Mouse (Mus musculus) ZHBTc4 (cell line): ENCODE measurements around the gene Cul5.

Experiments used
- DNase-seq: peaks from one replicate; pipeline ENCODE4 v3.0.0-alpha.2; 2011; ENCODE audit warnings: low read depth, low spot score

The Cul5 gene

DNA sequence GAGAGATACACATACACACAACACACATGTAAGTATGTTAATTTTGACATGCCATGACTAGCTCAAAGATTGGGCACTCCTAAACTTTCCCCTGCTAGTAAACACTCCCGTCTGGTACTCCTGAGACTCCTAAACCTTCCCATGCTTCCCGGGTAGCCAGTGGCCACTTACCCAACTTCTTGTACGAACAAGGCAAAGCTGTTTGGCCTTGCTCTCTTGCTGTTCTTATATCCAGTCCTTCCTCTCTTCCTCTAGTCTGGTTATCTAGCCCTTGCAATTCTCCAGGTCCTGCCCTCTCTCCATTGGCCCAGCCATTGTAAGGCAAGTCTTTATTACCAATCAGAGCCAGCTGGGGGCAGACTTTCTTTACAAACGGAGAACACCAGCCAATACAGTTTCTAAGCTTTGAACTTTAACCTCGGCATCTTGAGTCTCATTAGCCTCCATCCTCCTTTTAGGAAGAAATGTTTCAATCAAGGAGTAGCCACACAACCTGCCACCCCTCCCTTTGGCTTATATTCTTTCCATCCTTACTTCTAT is at the start of gene Cul5:
Gene Cul5, minus strand, starts transcription at position 335 of the 540 bp plus-strand sequence.
- DNase-seq = peak; percentile 92

DNA sequence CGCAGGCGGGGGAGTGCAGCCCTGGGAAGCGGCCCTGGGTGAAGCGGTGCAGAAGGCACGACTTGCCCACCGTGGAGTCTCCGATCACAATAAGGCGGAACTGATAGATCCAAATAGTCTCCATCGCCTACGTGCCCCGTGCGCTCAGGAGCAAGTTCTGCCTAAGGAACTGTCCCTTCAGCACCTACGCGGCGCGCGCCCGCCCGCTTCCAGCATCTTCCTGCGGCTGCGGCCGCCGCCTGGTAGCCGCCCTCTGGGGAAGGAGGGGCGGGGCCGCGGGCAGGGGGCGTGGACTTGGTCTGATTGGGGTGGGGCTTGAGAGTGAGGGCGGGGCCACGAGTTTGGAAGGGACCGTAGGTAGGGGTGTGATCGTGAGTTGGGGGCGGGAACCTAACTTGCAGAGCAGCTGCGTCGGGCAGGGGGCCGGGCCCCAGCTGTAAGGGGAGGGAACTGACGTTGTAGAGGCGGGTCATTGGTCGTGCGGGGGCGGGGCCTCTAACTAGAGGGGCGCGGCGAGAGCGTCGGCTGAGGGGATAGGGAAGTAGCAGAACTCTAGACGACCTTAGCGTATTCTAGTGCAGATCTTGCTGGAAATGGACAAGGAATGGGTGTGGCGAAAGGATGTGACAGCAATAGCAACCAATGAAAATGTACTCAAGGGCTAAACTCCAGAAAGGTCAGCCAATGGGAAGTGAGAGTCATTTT is 36.3 kb upstream of the Cul5 start, which contains the start of gene Rab39:
Gene Rab39, minus strand, starts transcription at position 241 of the 705 bp plus-strand sequence.
- peak; percentile 99 for DNase-seq

DNA sequence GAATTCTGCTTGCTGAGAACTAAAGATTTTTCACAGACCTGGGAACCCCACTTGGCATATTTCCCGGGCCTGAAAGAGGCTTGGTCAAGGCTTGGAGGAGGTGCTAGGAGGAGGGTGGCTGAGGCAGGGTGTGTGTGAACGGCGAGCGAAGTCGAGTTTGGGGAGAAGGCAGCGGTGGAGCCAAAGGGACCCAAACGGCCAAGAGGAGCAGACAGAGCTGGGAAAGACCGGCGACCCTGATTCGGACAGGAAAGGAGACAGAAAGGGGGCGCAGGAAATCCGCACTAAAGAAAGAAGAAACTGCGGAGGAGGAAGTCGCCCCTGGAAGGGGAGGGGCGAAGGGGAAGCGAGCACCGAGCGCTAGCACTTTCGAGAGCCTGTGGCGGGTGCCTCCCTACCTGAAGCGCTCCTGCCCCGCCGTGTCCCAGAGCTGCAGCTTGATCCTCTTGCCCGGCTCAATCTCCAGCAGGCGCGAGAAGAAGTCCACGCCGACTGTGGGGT is 35.7 kb upstream of the Cul5 start:
- DNase-seq = peak; percentile 91

DNA sequence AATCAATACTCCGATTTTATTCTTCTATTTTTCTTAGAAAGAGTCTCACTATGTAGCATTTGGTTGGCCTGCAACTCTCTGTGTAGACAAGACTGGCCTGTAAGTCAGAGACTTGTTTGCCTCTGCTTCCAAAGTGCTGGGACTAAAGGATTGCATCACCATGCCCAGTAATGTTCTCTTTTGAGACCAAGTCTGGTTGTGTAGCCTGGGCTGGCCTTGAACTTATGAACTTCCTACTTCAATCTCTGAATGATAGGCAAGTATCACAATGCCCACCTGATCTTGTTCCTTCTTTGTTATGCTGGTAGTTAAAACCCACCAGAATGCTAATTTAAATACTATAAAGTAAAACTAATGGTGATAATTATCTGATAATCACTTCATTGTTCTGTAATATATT is 33.2 kb upstream of the Cul5 start:
- DNase-seq = peak; percentile 17

DNA sequence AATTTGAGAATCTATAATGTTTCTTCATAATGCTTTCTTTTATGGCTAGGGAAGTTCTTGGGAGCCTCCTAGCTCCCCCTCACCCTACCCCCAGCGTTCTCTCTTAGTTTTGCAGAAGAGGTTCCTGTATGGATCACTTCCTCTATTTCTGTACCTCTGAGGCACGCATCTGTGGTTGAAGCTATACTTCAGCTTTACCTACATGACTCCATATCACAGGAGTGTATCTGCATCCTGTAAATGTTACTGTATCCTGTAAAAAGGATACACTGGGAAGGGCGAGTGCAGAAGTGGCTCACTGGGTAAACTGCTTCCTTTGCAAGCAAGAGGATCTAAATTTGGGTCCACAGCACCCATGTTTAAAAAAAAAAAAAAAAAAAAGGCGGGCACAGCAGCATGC is 30.7 kb upstream of the Cul5 start:
- DNase-seq = no peak

DNA sequence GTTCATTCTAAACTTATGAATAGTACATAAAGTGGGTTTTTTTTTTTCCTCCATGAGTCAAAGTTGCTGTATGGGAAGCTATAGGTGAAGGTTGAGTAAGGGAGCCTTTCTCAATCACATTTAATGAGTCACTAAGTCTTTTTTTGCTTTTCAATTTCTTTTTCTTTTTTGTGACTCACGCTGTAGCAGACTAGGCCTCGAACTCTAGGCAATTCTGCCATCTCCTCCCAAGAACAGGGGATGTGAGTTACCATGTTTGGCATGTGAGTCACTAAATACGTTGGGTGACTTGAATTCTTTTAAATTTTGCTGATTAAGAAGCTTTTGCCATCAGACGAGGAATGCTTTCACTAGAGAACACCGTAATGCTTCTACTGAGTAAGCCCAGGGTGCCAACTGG is 26.0 kb upstream of the Cul5 start:
- DNase-seq = no peak

DNA sequence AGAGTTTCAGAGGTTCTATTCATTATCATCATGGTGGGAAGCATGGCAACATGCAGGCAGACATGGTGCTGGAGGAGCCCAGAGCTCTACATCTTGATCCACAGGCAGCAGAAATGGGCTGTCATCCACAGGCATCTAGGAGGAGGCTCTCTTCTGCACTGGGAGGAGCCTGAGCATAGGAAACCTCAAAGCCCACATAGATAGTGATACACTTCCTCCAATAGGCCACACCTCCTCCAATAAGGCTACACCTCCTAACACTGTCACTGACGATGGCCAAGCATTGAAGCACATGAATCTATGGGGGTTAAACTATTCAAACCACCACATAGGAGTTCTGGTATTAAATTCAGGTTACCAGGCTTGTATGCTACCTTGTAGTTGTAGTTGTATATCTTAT is 23.9 kb upstream of the Cul5 start:
- peak; percentile 21 for DNase-seq

DNA sequence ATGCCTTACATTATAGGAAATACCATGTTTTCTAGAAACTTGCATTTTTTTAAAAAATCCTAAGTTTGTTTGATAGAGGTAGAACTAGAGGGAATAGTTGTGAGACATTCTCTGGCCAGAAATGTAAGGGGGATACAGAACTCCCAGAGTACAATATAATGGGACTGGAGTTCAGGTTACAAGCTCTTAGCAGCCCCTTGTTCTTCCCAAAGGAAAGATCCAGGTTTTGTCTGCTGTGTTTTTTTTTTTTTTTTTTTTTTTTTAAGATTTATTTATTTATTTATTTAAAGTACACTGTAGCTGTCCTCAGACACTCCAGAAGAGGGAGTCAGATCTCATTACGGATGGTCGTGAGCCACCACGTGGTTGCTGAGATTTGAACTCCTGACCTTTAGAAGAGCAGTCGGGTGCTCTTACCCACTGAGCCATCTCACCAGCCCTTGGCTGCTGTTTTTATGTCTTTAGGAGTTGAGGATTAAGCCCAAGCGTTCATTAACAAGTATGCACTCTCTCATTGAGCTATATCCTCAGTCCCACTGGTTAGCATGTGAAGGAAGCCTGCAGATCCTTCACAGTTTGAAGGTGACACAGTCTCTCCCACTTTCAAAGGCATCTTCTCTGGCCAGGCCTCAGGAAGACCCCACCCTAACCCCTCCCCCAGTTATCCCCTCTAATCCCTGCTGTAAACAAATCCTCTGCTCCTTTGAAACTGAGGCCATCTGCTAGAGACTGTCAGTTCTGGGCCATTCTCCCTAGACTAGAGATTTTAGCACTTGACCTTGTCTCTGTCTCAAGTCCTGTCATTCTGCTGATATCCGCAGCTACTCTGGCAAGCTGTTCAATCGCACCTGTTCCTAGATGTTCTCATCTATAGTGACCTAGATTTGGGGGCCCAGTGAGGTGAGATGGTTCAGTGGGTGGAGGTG is 22.2 kb upstream of the Cul5 start:
- DNase-seq = peak; percentile 82

DNA sequence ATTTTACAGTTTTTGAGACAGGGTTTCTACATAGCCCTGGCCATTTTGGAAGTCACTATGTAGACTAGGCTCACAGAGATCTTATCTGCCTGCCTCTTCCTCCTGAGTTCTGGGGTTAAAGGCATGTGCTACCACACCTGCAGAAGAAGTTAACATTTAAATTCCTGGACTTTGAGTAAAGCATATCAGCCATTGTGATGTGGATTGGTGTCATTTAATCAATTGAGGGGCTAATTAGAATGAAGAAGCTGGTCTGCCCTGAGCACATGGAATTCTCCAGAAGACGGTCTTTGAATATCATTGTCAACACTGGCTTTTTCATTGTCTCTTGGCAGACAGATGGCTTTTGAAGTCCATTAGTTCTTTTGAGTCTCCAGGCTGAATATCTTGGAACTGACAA is 11.0 kb upstream of the Cul5 start:
- peak; percentile 86 for DNase-seq

DNA sequence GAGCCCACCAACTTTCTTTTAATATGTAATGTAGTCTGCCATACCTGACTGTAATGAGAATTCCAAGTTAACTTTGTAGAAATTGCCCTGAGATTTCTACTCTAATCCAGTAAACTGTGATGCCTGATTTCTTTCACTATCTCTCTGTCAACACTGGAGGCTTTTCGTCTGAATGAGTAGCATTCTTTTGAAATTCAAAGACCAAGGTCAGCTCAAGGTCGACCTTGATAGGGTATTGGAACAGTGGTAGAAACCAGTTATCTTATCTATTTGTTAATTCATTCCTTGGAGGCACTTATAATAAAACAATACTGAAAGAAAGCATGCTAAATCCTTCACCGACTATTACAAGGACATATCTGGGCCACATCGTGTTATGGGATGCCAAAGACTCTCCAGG is 7.1 kb upstream of the Cul5 start:
- DNase-seq = peak; percentile 77

DNA sequence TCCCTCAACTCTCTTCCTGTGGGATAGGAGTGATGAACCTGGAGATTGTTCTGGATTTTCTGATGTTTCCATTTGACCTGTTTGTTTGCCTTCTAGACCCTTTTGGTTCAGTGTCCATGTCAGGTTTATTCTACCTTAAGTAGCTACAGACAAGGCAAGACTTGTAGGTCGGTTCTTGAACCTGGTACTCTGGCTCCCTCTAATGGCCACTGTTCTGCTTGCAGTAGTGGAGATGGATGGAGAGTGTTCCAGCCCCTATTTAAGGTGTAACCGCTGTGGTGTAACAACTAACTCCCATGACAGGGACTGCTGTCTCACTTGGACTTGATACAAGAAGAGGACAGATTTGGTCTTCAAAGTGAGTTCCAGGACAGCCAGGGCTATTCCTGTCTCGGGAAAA is 3.8 kb upstream of the Cul5 start:
- peak; percentile 94 for DNase-seq

DNA sequence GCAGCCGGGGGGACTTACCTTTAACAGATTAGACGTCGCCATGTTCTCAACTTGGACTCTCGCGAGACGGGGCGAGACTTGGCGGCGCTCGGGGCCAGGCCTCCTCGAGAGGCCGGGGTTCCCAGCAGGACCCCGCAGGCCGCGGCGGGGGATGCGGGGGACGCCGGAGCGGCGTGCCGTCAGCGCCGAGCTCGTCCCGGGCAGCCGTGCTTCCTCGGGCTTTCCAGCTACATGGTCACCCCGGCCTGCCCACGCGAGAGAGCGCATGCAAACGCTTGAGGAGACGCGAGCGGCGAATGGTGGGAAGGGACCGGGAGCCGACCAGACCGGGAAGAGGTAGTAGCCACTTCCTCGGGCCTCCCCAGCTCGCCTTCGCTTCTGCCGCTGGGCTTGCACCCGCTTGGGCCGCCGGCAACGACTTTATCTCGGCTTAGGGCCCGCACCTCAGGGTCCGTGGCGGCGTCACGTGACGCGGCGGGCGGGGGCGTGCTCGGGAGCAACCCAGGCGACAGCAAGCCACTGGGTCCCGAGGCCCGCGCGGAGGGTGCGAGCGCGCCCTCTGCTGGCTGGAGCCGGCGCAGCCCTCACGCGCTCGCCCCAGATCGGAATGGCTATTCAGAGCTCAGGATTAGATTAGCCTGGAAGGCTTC is 2.7 kb downstream of the Cul5 start:
- peak; percentile 97 for DNase-seq

DNA sequence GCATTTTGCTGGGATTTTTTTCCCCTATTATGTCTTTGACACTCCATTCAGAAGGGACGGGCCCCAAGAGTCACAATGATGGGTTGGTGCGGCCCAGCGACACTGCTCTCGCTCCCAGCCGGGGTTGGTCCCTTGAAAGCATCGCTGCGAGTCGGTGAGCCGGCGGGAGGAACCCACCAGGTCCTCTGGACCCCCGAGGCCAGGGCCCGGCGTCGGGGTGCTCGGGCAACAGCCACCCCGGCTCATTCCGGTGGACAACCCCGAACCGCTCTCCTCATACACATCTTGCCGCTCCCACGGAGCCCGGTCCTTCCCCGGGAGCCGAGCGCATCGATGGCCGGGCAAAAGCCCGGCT is 3.2 kb downstream of the Cul5 start:
- DNase-seq = no peak

DNA sequence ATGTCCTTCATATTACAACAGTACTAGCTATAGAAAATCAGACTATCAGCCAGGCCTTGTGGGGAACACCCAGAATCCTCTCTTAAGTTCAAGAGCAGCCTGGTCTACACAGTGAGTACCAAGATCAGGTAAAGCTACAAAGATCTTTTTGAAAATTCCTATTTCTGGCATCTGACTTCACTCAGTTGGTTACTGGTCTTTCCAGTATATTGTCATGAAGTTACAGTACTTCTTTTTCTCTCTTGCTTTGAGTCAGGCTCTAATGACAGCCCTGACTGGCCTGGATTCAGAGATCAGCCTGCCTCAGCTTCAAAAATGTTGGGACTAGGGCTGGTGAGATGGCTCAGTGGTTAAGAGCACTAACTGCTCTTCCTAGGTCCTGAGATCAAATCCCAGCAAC is 4.4 kb downstream of the Cul5 start:
- no peak for DNase-seq

DNA sequence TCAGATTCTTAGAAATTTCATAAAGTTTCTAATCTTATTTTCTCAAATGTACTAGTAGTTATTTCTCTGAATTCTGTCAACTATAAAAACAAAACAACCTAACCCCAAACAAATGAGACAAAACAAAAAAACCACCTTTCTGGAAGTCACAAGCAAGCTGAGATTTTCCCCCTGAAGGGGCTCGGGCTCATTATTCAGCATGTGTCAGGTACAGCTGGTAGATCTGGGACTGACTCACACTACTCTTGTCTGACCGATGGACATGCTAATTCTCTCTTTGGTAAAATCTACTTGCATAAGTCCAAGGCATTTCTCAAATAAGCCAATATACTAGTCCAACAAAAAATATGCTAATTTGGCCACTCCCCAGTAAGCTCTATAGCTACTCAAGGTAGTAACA is 5.0 kb downstream of the Cul5 start:
- DNase-seq = no peak

DNA sequence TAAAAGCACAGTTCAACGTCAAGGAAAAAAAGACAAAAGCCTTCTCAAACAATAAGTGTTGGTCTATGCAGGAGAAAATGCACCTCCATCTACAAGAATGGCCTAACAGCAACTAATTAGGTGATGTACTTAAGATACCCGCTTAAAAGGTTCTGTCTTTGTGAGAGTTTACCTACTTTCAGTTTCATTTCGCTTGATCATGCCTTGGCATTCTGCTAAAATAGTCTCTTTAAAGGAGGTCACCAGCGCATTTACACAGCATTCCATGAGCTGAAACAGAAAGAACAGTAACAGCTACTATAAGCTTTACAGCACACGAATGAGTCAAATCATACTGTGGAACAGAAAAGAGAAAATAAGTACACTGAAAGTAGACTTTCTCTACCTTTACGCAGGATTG is 35.0 kb downstream of the Cul5 start:
- no peak for DNase-seq

DNA sequence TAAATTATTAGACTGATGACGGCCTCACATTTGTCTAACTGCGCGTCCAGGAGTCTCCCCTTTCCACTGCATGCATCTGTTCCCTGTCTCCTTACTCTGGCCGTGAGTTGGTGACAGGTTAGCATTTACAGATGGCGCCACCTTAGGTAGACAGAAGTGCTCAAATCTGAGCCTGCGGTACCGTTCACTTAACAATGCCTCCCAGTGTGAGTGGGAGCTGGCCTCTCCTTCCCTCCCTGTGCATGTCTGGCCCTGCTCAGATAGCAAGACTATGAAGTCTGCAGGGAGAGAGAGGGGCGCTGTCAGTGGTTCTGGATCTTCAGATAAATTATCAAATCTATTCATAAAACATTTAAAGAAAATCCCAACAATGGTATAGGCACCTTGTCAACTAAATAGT is 54.6 kb downstream of the Cul5 start:
- DNase-seq = peak; percentile 11

DNA sequence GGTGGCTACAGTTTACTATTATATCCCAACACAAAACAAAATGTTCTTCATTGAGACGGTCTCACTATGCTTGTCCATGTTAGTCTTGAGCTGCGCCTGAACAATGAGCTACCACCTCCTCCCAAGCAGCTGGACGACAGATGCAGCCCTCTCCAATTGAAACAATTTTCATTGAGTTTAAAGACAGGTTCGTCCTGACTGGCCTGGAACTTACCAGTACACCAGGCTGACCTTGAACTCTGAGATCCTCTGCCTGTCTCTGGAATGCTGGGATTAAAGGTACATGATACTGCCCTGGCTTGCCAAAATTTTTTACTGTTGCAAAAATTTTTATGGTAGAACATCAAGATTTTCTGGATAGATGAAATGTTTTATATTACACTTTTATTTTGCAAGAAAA is 55.5 kb downstream of the Cul5 start:
- DNase-seq = no peak

DNA sequence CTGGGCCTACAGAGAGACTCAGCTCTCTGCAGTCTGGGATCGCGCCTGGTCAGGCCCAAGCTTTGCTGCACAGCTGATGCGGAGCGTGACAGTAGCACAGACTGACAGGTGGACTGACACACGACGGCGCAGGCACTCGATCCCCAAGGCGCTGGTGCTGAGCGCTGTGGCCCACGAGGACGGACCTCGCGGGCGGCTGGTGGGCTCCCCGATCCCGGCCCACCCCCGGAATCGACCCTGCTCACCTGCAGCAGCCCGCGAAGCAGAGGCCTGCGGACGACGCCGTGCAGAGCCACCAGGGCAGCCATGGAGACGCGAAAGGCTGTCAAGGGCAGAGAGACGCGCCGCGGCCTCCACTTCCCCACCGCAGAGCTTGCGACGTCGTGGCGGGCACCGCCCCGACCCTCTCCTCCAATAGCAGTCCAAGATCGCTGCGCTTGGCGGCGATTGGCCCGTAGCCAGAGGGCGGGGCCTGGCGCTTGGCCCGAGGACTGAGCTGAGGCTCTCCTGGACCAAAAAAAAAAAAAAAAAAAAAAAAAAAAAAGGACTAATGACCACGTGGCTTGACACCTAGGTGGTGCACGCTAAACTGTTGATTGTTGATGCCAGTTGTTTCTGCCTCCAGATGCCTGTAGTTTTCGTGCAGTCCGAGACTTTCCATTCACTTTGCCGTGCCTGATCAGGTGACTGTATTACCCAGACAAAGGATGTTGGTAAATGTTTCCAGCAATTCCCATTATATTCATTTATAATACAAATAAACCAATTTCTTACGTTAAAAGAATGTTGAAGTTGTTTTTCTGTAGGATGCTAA is 59.6 kb downstream of the Cul5 start, which contains the start of gene Acat1:
Gene Acat1, minus strand, starts transcription at position 415 of the 814 bp plus-strand sequence.
- peak; percentile 95 for DNase-seq

DNA sequence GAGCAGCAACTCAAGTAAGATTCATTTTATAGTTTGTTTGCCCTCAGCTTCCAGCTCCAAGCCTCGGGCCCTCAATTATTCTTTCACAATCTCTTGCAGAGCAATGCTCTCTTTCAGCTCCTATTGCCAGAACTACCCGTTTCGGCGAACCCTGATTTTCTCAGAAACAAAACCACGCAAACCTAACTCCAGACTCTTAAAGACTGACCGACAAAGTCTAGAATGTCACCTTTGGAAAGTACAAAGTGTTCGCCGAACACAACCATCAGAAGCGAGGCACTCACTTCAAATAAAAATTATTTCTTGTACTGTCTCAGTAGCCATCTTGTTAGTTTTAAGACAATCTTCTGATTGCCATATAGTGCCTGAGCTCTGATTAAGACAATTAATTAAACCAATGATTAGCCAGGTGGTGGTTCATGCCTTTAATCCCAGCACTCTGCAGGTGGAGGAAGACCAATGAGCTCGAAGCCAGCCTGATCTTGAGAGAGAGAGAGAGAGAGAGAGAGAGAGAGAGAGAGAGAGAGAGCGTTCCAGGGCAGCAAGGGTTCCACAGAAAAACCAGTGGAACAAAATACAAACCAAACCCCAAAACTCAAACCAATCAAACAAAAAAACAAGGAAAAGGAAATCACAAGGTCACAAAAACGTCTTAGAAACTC is 60.4 kb downstream of the Cul5 start:
- no peak for DNase-seq
